Mouse (Mus musculus) layer of hippocampus, postnatal 10 days (tissue): ENCODE measurements around the gene Nhlrc4. TPM values are rescaled to one million over a fixed set of nuclear protein-coding genes. Genes with fewer than 3 reads are reported as not detected.

Experiments
- DNase-seq, 2 experiments: peaks; one replicate each; pipeline ENCODE4 v3.0.0; 2021; ENCODE audit warnings: low spot score in 2 of 2
- total RNA-seq, 2 experiments: library from RNA; stranded (reverse); gene quantifications; 2 replicates each; pipeline ENCODE4 v1.2.3; 2021

The Nhlrc4 gene
- total RNA-seq, 2 experiments from 2014 or later: not detected

GRCm38 (mm10) chr17:25958771-25959494 lies 14.2 kb upstream of the Nhlrc4 start:
- DNase-seq: no peak

GRCm38 (mm10) chr17:25957586-25958051 lies 12.9 kb upstream of the Nhlrc4 start:
- no peak for DNase-seq

GRCm38 (mm10) chr17:25956631-25957030 lies 11.9 kb upstream of the Nhlrc4 start:
- DNase-seq: no peak

- DNase-seq: no peak
Observed at GRCm38 (mm10) chr17:25956201-25956600, 11.4 kb upstream of the Nhlrc4 start.

GRCm38 (mm10) chr17:25955736-25956135 lies 11.0 kb upstream of the Nhlrc4 start:
- no peak for DNase-seq

GRCm38 (mm10) chr17:25954671-25955070 lies 9.9 kb upstream of the Nhlrc4 start:
- no peak for DNase-seq

- DNase-seq: no peak
Observed at GRCm38 (mm10) chr17:25953161-25953560, 8.4 kb upstream of the Nhlrc4 start.

GRCm38 (mm10) chr17:25951803-25952623 lies 7.3 kb upstream of the Nhlrc4 start, which contains the start of gene A930017K11Rik:
A930017K11Rik (minus strand) TSS chr17:25952565.
- DNase-seq: no peak

GRCm38 (mm10) chr17:25951225-25951802 lies 6.6 kb upstream of the Nhlrc4 start:
- no peak for DNase-seq

- DNase-seq: no peak
Observed at GRCm38 (mm10) chr17:25950706-25951105, 5.9 kb upstream of the Nhlrc4 start.

- no peak for DNase-seq
Observed at GRCm38 (mm10) chr17:25949981-25950380, 5.2 kb upstream of the Nhlrc4 start.

- no peak for DNase-seq
Observed at GRCm38 (mm10) chr17:25948051-25948450, 3.3 kb upstream of the Nhlrc4 start.

GRCm38 (mm10) chr17:25947576-25947975 lies 2.8 kb upstream of the Nhlrc4 start:
- DNase-seq: no peak

- DNase-seq: no peak
Observed at GRCm38 (mm10) chr17:25946891-25947290, 2.1 kb upstream of the Nhlrc4 start.

- no peak for DNase-seq
Observed at GRCm38 (mm10) chr17:25946349-25946748, 1.6 kb upstream of the Nhlrc4 start.

- no peak for DNase-seq
Observed at GRCm38 (mm10) chr17:25945517-25946155, 875 bp upstream of the Nhlrc4 start.

GRCm38 (mm10) chr17:25943769-25944168 lies 992 bp downstream of the Nhlrc4 start:
- no peak for DNase-seq

GRCm38 (mm10) chr17:25943221-25943620 lies 1.5 kb downstream of the Nhlrc4 start:
- no peak for DNase-seq

GRCm38 (mm10) chr17:25942597-25943151 lies 2.1 kb downstream of the Nhlrc4 start:
- DNase-seq: no peak

GRCm38 (mm10) chr17:25941511-25942241 lies 3.1 kb downstream of the Nhlrc4 start:
- peak; percentile 76 to 85 for DNase-seq
